Mouse (Mus musculus) stomach, embryonic 14.5 days (tissue): ENCODE data around the gene Scaf8. TPM values are rescaled to one million over a fixed set of nuclear protein-coding genes. Genes with fewer than 3 reads are reported as not detected.
"Not testable (repeated sequence)": the region's sequence is repeated elsewhere in the genome, so short reads cannot be mapped to it uniquely, and the experiment has no call there.

ENCODE experiments used
- ATAC-seq: fragments of 200-750 bp; cut with Nextera tagmentation; 2 replicates; pipeline ENCODE4 v1.8.0; 2017; ENCODE audit warnings: low read depth, moderate TSS enrichment; ENCODE audit not compliant: insufficient number of reproducible peaks, insufficient read depth, low FRiP score
- H3K27ac ChIP-seq: fragments of 300-500 bp; sonication (generic); 2 replicates; pipeline ENCODE4 v1.5.1; 2014; ENCODE audit warnings: mild to moderate bottlenecking, low read length, moderate library complexity, mixed read lengths
- H3K27me3 ChIP-seq: fragments of 300-500 bp; sonication (generic); 2 replicates; pipeline ENCODE4 v1.6.1; 2014; ENCODE audit warnings: low read length, control low read depth, mixed read lengths; ENCODE audit not compliant: control insufficient read depth, insufficient read depth
- H3K36me3 ChIP-seq: fragments of 300-500 bp; sonication (generic); 2 replicates; pipeline ENCODE4 v1.6.1; 2014; ENCODE audit warnings: mild to moderate bottlenecking, control low read depth, low read length, moderate library complexity, mixed read lengths; ENCODE audit not compliant: control insufficient read depth, insufficient read depth
- H3K4me1 ChIP-seq: fragments of 300-500 bp; sonication (generic); 2 replicates; pipeline ENCODE4 v1.6.1; 2014; ENCODE audit warnings: low read length, control low read depth, mixed read lengths; ENCODE audit not compliant: control insufficient read depth, insufficient read depth
- H3K4me2 ChIP-seq: fragments of 300-500 bp; sonication (generic); replicated peaks from 2 replicates; pipeline ENCODE4 v1.6.1; 2014; ENCODE audit warnings: low read depth, low read length, control low read depth
- H3K4me3 ChIP-seq: fragments of 300-500 bp; sonication (generic); 2 replicates; pipeline ENCODE4 v1.5.1; 2014; ENCODE audit warnings: low read depth, low read length, control low read depth
- H3K9ac ChIP-seq: fragments of 300-500 bp; sonication (generic); replicated peaks from 2 replicates; pipeline ENCODE4 v1.6.1; 2014; ENCODE audit warnings: low read depth, mild to moderate bottlenecking, control low read depth, low read length, moderate library complexity, mixed read lengths
- H3K9me3 ChIP-seq: fragments of 300-500 bp; sonication (generic); 2 replicates; pipeline ENCODE4 v1.6.1; 2016; ENCODE audit warnings: low read depth, low read length, control low read depth; ENCODE audit not compliant: control insufficient read depth
- WGBS: fragments of 180-500 bp; shearing (Covaris S2); extraction: QIAGEN DNeasy Blood & Tissue Kit; methylation state at CpG from one replicate; pipeline ENCODE4 v1.1.7; 2014; 5-methylcytosine and 5-hydroxymethylcytosine counted together
- polyA plus RNA-seq: library from polyadenylated mRNA; unstranded; fragments of >200 nt; fragmentation: Nextera tagmentation; extraction: Ambion mirVana; gene quantifications from 2 replicates; pipeline ENCODE4 v1.2.1, GENCODE M21; 2014

The Scaf8 gene
- polyA plus RNA-seq, 1 experiment from 2014 or later: 26.6 TPM

DNA sequence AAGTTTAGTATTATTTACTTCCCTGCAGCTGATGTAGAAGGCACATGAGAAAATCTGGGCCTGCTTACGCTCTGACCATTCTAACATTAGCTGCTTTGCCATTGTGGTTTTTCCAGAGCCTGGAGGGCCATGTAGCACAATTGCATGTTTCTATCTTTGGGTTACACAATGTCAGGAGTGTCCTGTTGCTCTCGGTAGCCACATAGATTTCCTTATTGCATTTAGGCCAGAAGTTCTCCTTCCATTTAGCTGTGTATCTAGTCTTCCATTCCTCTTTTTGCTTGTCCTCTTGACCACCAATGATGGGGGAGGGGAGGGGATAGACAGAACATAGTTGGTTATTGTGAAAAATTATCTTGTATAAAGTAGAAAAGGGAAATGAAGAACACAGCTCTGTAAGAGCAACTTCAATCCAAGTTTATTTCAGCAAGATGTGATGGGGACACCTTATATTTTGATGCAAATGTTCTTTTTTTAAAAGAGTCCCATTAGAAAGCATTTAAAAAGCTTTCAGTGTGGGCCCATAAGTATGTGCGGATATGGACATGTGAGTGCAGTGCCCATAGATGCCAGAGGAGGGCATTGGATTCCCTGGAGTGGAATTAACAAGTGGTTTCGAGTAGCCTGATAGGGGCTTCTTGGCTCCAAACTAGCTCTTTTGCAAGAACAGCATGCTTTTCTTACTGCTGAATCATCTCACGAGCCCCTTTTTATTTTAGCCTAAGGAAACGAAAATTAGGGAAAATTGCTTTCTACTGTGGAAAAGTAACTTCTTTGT is 10.4 kb upstream of the Scaf8 start:
- 89% methylated on average over 6 of the region's 6 CpGs for WGBS

DNA sequence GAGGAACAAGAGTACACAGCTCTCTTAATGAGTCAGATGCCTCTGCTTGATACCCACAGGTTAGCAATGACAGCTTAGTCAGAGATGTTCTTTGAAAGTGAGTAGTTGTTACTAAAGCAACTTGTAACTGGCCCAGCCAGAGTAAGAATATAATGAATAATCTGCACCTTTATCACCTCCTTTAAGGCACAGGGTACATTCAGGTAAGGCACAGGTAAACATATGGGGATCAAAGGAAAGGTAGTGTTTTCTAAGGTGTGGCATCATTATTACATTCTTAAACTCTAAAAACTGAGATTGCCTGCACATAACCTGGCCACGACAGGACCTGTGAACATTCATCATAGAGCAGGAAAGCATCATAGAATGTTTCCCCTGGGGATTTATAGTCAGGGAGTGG is 9.8 kb upstream of the Scaf8 start:
- no peak overlapping the region for H3K4me2 ChIP-seq
- H3K9me3 ChIP-seq: no peaks in the 10 kb centered on the region
- no peaks in the 10 kb centered on the region for H3K36me3 ChIP-seq
- no peaks in the 10 kb centered on the region for H3K27me3 ChIP-seq
- no peak overlapping the region for H3K4me3 ChIP-seq
- no peak overlapping the region for H3K9ac ChIP-seq
- 70% methylated on average over 1 of the region's 1 CpGs for WGBS
- no peak overlapping the region for H3K27ac ChIP-seq
- ATAC-seq: no peak
- no peaks in the 10 kb centered on the region for H3K4me1 ChIP-seq

More for the DNA sequence above, 10.4 kb upstream of the Scaf8 start:
- H3K36me3 ChIP-seq: no peaks in the 10 kb centered on the region
- H3K4me3 ChIP-seq: no peak overlapping the region
- no peak overlapping the region for H3K4me2 ChIP-seq
- H3K27ac ChIP-seq: no peak overlapping the region
- no peak for ATAC-seq
- H3K4me1 ChIP-seq: no peaks in the 10 kb centered on the region
- no peaks in the 10 kb centered on the region for H3K27me3 ChIP-seq
- no peak overlapping the region for H3K9ac ChIP-seq
- H3K9me3 ChIP-seq: no peaks in the 10 kb centered on the region

DNA sequence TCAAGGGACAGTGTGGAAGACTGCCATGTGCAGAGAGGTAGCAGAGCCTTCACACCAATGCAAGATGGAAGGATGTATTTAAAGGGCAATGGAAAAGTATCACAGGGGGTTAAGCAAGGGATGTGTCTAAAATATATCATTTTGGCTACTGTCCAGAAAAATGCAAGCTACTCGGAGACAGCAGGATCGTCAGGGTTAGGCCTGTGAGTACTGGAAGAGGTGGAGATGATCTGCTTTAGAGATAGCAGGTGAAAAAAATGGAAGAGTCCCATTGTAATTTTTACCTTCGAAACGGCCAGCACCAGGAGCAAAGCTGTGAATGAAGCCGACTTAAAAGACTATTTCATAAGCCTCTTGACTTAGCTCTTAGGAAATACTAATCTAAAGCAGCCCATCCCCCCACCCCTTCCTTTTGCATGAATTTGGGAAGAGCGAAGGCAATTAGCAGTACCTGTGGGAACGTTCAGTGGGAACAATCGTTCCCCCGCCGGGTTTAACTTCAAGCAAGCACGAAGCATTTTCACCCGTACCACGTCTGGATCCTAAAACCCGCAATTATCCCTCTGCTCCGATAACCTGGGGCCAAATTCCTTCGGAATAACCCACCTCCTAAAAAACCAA is 925 bp upstream of the Scaf8 start:
- Histone ChIP-seq H3K27ac (peak overlapping the region; percentile 100), H3K9ac (peak overlapping the region; percentile 94), H3K4me2 (peak overlapping the region; percentile 59), H3K4me3 (peak overlapping the region; percentile 76), H3K9me3 (no peaks in the 10 kb centered on the region), H3K27me3 (no peaks in the 10 kb centered on the region), H3K4me1 (peaks cover 4% of the 10 kb centered on the region; the same call in 1 of the 2 replicates), H3K36me3 (no peaks in the 10 kb centered on the region)
- no peak for ATAC-seq
- WGBS: under 1% methylated on average over 16 of the region's 16 CpGs

DNA sequence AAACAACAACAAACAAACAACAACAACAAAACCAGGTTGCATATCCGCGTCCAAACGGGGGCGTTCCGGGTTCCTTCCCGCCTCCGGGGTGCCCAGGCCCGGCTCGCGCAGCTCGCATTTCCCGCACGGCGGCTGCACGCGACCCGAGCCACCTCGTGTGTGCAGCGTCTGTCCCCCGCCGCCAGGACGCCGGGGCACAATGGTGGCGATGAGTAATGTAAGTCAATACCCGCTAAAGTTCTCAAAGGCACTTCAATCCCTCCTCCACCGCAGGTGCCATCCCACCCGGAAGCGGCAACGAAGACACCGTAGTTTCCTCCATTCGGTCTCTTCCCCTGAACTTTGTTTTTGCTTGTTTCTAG is 433 bp upstream of the Scaf8 start:
- H3K36me3 ChIP-seq: no peaks in the 10 kb centered on the region
- H3K4me1 ChIP-seq: peaks cover 4% of the 10 kb centered on the region; the same call in 1 of the 2 replicates
- H3K27me3 ChIP-seq: no peaks in the 10 kb centered on the region
- H3K27ac ChIP-seq: peak overlapping the region; percentile 100
- H3K9me3 ChIP-seq: no peaks in the 10 kb centered on the region
- WGBS: 0% methylated on average over 31 of the region's 31 CpGs
- H3K4me3 ChIP-seq: peak overlapping the region; percentile 76
- peak; percentile 76 for ATAC-seq
- peak overlapping the region; percentile 59 for H3K4me2 ChIP-seq
- H3K9ac ChIP-seq: peak overlapping the region; percentile 94

DNA sequence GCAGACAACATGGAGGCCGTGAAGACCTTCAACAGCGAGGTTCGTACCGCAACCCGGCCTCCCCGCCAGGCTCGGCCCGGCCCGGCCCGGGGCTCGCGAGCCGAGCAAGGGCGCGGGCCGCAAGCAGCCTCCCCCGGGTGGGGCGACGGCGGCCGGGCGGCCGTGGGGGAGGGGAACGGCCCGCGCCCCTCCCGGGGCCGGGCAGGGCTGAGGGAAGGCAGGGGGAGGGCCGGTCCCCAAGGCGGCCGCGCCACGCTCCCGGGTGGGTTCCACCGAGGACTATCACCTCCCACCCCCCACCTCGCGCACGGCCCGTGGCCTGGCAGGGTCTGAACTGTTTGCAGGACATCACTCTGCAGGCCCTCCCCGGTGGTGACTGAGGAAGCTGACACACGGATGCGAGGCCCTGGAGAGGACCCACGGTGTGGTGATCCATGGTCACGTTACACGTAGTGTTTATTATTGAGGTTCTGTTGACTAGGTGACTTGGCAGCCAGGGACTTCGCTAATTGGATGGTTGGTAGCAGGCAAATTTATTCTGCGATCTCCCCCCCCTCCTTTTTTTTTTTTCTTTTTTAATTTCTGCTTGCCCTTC is 705 bp downstream of the Scaf8 start:
- Histone ChIP-seq H3K27ac (peak overlapping the region; percentile 100), H3K4me3 (peak overlapping the region; percentile 76), H3K4me2 (peak overlapping the region; percentile 59), H3K36me3 (no peaks in the 10 kb centered on the region), H3K27me3 (no peaks in the 10 kb centered on the region), H3K4me1 (peaks cover 4% of the 10 kb centered on the region; the same call in 1 of the 2 replicates), H3K9me3 (no peaks in the 10 kb centered on the region), H3K9ac (peak overlapping the region; percentile 94)
- under 1% methylated on average over 46 of the region's 47 CpGs for WGBS
- ATAC-seq: peak; percentile 59

DNA sequence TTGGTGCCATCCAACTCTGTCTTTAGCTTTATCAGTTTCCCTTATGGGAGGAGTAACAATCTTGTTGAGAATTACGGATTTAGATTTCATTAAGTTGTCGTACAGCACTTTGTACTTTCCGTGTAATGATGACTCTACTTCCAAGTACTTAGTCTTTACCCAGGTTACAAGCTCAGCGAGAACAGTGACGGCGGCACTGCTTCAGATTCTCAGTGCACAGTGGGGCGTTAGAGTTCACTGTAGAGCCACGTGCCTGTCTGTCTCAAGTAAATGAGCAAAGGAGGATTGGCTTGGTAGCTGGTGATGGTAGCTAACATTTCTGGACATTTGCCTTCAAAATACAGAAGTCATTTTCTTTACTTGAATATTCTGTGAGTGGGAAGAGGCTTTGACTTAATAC is 6.2 kb downstream of the Scaf8 start:
- not testable (repeated sequence) for H3K4me3 ChIP-seq, H3K9me3 ChIP-seq, ATAC-seq, H3K4me2 ChIP-seq, H3K9ac ChIP-seq, H3K27ac ChIP-seq, H3K27me3 ChIP-seq, H3K36me3 ChIP-seq, H3K4me1 ChIP-seq
- WGBS: 81% methylated on average over 8 of the region's 8 CpGs

DNA sequence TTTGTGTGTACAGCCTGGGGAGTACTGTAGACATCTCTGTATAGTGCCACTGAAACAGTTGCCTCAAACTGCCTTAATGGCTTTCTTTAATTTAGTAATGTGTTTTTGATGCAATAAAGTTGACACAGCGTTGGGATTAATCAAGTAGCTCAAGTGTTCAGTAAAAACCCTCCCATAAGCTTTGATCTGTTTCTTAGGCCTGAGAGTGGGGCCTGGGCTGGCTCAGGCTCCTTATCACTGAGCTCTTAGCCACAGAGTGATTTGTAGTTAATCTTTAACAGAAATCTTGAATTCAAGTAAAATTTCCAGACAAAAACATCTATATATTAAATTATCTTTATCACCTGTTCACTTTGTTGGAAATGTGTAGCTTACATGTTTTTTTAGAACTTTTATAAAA is 8.8 kb downstream of the Scaf8 start:
- H3K4me1 ChIP-seq, ATAC-seq, H3K4me2 ChIP-seq, H3K4me3 ChIP-seq, H3K9ac ChIP-seq, H3K36me3 ChIP-seq, H3K27ac ChIP-seq, H3K27me3 ChIP-seq, H3K9me3 ChIP-seq: not testable (repeated sequence)
- WGBS: 49% methylated on average over 1 of the region's 1 CpGs

DNA sequence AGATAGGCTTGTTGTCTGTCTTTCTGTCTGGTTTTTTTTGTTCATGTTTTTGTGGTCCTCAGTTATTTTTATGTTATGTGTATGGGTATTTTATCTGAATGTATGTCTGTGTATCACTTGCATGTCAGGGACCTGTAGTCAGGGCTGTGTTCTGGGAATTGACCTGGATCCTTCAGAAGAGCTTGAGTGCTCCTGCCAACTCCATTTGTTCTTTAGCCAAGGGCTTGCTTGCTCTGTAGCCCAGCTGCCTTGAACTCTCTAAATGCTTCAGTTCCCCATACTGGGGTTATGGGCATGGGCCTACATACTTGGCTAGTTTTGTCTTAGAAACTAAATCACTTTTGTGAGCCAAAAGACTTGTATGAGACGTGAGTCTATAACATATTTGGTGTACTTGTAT is 13.9 kb downstream of the Scaf8 start:
- Histone ChIP-seq H3K9ac (no peak overlapping the region), H3K9me3 (no peaks in the 10 kb centered on the region), H3K4me3 (no peak overlapping the region), H3K36me3 (peaks cover 9% of the 10 kb centered on the region; the same call in 1 of the 2 replicates), H3K27me3 (no peaks in the 10 kb centered on the region), H3K4me1 (no peaks in the 10 kb centered on the region), H3K27ac (no peak overlapping the region), H3K4me2 (no peak overlapping the region)
- no peak for ATAC-seq
- WGBS: 89% methylated on average over 1 of the region's 1 CpGs
